Mouse (Mus musculus): ENCODE data around the gene Chrne.

GRCm38 (mm10) chr11:70582196-70582595 lies 36.8 kb downstream of the Chrne start:
- TF ChIP-seq POLR2A (IDR thresholded peaks at IDR 0.05; ENCODE audit: low read depth, low read length) (no peak), CTCF (IDR thresholded peaks at IDR 0.05; ENCODE audit: extremely low read depth, insufficient read length, insufficient replicate concordance, low read depth, low read length) (no peak)
